Mouse (Mus musculus) ES-E14 (cell line): ENCODE measurements around the gene Hinfp.

ENCODE experiments used
- MAFK ChIP-seq: IDR thresholded peaks from 2 replicates; pipeline ENCODE4 v1.6.1; 2014; ENCODE audit warnings: mild to moderate bottlenecking, low read depth, low read length, inconsistent platforms; ENCODE audit not compliant: insufficient read depth
- ZNF384 ChIP-seq: IDR thresholded peaks from 2 replicates; pipeline ENCODE4 v1.6.1; 2012; ENCODE audit warnings: low read depth, low read length, inconsistent platforms

DNA sequence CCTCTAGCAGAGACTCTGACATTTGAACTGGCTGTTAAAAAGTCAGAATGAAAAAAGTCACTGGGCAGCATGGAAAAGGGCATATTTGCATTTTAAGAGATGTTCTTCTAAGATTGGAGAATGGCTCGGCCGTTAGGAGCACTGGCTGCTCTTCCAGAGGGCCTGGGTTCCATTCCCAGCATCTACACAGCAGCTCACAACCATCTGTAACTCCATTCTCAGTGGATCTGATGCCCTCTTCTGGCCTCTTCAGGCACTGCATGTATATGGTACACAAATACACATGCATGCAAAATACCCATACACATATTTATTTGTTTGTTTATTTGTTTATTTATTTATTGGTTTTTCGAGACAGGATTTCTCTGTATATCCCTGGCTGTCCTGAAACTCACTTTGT, 36.4 kb downstream of the Hinfp start:
- TF ChIP-seq ZNF384, result no peak
- TF ChIP-seq MAFK, result no peak
